Mouse (Mus musculus) erythroblast, adult 5-6 weeks (primary cell): Measurements from ENCODE around the gene Frmpd1. TPM values are rescaled to one million over a fixed set of nuclear protein-coding genes. Genes with fewer than 3 reads are reported as not detected.

Experiments used
- ATAC-seq: replicated peaks from 2 replicates; pipeline ENCODE4 v1.8.0; 2016; ENCODE audit warnings: moderate number of reproducible peaks, mild to moderate bottlenecking, moderate TSS enrichment, inconsistent platforms; ENCODE audit not compliant: poor library complexity, low FRiP score, severe bottlenecking
- total RNA-seq, 2 experiments: library from RNA; stranded (forward) in 1 of 2; stranded (reverse) in 1 of 2; fragments of 150-400 nt in 1 of 2; fragments of 200-764, 138-1000 nt in 1 of 2; gene quantifications; 2 replicates each; pipeline versions ENCODE4 v1.2.3 to v1.2.4; 2015 to 2017; ENCODE audit warnings: low replicate concordance in 2 of 2

The Frmpd1 gene
- total RNA-seq, 2 experiments from 2014 or later, result not detected

DNA sequence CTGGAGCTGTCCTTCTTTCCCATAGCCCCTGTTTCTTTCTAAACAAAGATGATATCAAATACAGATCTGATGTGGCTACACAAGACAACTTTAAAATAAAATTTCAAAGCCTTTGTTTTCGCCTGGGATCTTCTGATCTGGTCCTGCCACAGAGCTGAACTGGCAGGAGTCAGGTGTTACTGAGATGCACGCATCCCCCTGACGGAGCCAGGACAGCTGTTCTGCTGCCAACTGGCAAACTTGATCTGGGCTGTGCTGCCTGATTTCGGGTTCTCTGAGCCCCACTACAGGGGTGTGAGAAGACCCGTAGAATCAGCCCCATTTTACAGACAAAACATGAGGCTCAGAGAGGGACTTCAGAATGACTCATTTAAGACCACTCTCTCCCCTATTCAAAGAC lies 45.6 kb downstream of the Frmpd1 start:
- no peak for ATAC-seq

DNA sequence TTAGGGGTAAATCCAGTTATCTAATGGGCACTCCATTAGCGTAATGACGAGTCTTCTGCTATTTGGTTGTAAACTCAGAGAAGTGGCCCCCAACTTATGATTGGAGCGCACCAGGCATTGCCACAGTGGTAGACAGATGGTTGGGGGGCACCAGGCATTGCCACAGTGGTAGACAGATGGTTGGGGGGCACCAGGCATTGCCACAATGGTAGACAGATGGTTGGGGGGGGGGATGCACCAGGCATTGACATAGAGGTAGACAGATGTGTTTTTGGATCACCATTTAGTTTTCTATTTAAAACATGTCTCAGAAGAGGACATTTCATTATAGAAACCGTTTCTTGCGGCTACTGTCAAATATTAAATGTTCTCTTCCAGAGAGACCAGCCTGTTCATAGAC lies 53.6 kb downstream of the Frmpd1 start:
- ATAC-seq, result no peak

GRCm38 (mm10) chr4:45241330-45241729 lies 56.7 kb downstream of the Frmpd1 start:
- ATAC-seq, result no peak

DNA sequence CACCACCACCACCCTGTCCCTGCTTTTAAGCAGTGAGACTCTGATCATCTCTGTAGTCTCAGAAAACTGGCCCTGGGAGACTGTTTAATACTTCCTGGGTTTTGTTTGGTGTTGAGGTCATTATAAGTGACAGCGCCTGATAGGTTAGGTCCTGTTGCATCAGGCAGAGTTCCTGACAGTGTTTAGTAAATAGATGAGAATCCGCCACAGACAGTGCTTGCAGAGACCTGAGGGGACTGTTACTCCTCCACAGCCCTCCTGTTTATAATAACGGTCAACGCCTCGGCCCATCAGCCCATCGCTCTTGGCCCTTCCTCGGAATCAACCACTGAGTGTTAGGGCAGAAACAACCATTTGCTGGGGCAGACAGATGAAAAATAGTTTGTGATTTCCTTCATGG lies 57.5 kb downstream of the Frmpd1 start:
- no peak for ATAC-seq

DNA sequence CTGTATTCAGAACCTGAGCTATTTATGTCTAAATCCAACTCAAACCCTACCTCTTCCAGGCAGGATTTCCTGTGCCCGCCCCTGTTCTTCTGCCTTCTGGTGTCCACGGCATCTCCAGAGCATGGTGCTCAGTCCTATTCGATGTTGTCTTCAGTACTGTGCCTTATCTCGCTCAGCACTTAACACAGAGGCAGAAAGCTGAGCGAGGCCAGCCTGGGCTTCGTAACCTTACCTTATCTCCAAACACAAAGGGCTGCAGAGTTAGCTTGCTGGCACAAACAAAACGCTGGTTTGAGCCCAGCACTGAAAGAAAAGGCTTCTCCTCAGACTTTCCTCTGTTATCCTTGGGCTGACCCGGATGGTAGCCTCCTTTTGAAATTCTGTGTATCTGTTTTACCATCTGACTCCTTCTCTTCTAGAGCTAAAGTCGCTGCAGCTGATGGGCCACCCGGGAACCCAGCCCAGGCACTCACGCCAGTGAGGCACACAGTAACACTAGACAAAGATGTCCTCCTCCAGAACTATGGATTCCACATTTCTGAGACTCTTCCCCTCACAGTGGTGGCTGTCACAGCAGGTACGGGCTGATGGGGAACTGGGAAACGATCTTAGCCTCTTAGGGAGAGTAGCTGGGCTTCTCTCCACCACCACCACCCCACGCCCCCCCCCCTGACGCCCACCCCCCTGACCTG lies 58.7 kb downstream of the Frmpd1 start:
- no peak for ATAC-seq

- ATAC-seq, result no peak
Measured at GRCm38 (mm10) chr4:45251265-45251664, 66.6 kb downstream of the Frmpd1 start.

GRCm38 (mm10) chr4:45252861-45253262 lies 68.2 kb downstream of the Frmpd1 start:
- ATAC-seq, result no peak

- ATAC-seq, result no peak
Measured at GRCm38 (mm10) chr4:45253839-45254601, 69.3 kb downstream of the Frmpd1 start.

- no peak for ATAC-seq
Measured at GRCm38 (mm10) chr4:45259232-45259832, 74.7 kb downstream of the Frmpd1 start.

DNA sequence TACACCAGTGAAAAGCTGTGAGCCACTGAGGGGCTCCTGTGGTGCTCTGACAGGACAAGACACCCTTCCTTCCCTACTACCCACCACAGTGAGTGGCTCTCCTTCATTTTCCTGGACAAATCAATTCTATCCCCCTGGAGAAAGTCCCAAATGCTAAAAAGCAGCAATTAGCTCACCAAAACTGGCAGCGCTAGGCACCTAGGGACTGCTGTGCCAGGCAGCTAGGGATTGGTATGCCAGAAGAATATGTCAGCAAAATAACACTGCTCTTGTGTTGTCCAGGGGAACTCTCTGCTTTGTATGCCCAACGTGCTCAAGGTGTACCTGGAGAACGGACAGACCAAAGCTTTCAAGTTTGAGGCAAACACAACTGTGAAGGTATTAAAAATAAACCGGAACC lies 76.9 kb downstream of the Frmpd1 start:
- ATAC-seq, result no peak

GRCm38 (mm10) chr4:45267883-45268282 lies 83.2 kb downstream of the Frmpd1 start:
- no peak for ATAC-seq

DNA sequence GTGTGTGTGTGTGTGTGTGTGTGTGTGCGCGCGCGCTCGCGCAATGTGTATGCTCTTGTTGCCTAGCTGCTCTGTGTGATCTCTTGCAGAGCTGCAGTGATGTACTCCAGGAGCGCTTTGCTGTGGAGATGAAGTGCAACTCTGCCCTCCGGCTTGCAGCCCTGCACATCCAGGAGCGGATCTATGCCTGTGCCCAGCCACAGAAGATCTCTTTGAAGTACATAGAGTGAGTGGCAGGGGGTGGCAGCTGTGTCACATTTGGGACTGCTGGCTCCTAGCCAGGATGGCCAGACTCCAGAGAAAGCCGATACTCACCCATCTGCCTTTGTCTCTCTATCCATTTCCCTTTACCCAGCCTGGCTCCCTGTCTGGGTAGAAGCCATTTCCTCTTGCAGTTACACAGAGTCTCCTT lies 86.4 kb downstream of the Frmpd1 start:
- no peak for ATAC-seq

GRCm38 (mm10) chr4:45275770-45276169 lies 91.1 kb downstream of the Frmpd1 start:
- ATAC-seq, result no peak

DNA sequence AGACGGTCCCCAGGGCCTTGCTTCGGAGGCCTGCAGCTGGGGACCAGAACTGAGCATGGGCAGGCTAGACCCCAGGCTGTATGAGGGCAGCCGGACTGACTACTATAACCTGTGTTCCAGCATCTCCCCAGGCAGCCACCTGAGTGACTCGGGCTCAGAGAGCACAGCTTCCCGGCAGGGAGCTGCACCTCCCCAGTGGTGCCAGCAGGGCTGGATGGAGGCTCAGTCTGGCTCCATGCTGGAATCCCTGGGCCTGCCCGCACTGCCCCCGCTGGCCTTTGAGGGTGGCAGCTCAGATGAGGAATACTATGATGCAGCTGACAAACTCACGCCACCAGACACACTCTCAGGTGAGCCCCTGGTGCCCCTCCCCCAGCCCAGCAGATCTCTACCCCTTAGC lies 94.6 kb downstream of the Frmpd1 start:
- no peak for ATAC-seq

- 0 out of 2 replicates have a peak, but pooled peaks have one; percentile 53 for ATAC-seq
Measured at GRCm38 (mm10) chr4:45279981-45280548, 95.4 kb downstream of the Frmpd1 start.

- no peak for ATAC-seq
Measured at GRCm38 (mm10) chr4:45286318-45286717, 101.6 kb downstream of the Frmpd1 start.

DNA sequence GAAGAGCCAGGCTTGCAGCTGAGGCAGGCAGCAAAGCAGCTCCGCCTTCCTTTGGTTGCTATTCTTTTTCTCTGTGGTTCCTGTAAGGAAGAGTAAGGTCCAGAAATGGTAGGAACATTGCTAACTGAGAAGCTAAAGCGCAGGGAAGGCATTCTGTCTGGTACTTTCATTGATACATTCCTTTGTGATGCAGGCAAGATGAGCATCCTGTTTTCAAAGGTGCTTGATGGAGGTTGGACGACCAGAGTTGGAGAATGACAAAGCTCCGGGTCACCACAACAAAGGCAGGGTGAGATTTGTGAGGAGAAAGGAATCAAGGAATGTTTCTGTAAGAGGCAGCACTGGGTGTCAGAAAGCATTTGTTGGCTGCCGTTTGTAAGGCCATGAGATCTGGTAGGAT lies 103.2 kb downstream of the Frmpd1 start:
- ATAC-seq, result no peak

- peak; percentile 99 for ATAC-seq
Measured at GRCm38 (mm10) chr4:45296662-45297564, 112.2 kb downstream of the Frmpd1 start, which contains the start of gene Trmt10b. Trmt10b (plus strand) TSS chr4:45297127.

DNA sequence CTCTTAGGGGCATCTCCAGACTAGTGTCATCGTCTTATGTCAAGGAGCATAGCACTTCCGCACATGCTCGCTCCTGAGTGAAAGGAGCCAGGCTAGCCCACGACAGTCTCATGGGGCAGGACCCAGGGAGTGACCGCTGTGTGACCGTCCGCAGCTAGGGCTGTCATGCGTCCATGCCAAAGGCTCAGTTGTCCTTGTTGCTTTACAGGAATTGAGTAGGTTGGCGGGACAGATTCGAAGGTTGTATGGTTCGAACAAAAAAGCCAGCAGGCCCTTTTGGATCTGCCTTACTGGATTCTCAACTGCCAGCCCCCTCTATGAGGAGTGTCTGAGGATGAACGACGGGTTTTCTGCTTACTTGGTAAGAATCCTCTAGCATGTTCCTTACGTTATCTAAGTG lies 120.9 kb downstream of the Frmpd1 start:
- no peak for ATAC-seq

DNA sequence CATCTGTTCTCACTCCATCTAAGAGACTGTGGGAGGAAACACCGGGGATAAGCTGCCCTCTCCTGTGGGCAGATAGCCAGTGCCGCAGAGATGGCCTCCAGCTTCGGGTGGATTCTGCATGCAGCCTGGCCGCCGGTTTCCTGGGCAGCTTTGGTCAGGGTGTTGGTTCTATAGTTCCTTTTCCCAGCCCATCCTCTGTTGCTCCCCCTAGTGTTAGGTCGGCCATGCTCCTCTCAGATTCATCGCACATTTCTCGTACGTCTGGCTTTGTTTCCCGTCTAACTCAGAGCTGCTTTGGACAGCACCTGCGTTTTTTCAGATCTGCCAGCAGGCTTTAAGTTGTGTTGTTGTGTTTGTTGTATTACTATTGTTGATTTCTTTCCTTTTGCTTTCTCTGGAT lies 123.4 kb downstream of the Frmpd1 start:
- peak; percentile 42; the same call in 1 of the 2 replicates for ATAC-seq
